Mouse (Mus musculus) hindbrain, embryonic 10.5 days (tissue): Measurements from ENCODE around the gene Wbp11. TPM values are rescaled to one million over a fixed set of nuclear protein-coding genes. Genes with fewer than 3 reads are reported as not detected.

Source experiments
- DNase-seq: peaks from one replicate; pipeline ENCODE4 v3.0.0-alpha.2; 2017; ENCODE audit warnings: low spot score
- H3K27ac ChIP-seq: fragments of 300-500 bp; sonication (generic); 2 replicates; pipeline ENCODE4 v1.5.1; 2016; ENCODE audit warnings: mild to moderate bottlenecking, moderate library complexity
- H3K27me3 ChIP-seq: fragments of 300-500 bp; sonication (generic); 2 replicates; pipeline ENCODE4 v1.6.1; 2016; ENCODE audit warnings: mild to moderate bottlenecking; ENCODE audit not compliant: poor library complexity, insufficient read depth, severe bottlenecking
- H3K36me3 ChIP-seq: fragments of 300-500 bp; sonication (generic); 2 replicates; pipeline ENCODE4 v1.6.1; 2016; ENCODE audit warnings: mild to moderate bottlenecking, moderate library complexity
- H3K4me1 ChIP-seq: fragments of 300-500 bp; sonication (generic); replicated peaks from 2 replicates; pipeline ENCODE4 v1.6.1; 2016; ENCODE audit warnings: mild to moderate bottlenecking
- H3K4me3 ChIP-seq: fragments of 300-500 bp; sonication (generic); 2 replicates; pipeline ENCODE4 v1.5.1; 2016; ENCODE audit warnings: mild to moderate bottlenecking, moderate library complexity
- H3K9me3 ChIP-seq: fragments of 300-500 bp; sonication (generic); 2 replicates; pipeline ENCODE4 v1.6.1; 2016; ENCODE audit warnings: mild to moderate bottlenecking, moderate library complexity
- WGBS: fragments of 180-500 bp; shearing (Covaris S2); methylation state at CpG from one replicate; pipeline ENCODE4 v1.1.7; 2016; 5-methylcytosine and 5-hydroxymethylcytosine counted together
- polyA plus RNA-seq: library from polyadenylated mRNA; unstranded; fragments of >200 nt; fragmentation: Nextera tagmentation; extraction: Ambion mirVana; gene quantifications from 2 replicates; pipeline ENCODE4 v1.2.1, GENCODE M21; 2016

Gene Wbp11
- polyA plus RNA-seq, 1 experiment from 2014 or later, result 140 TPM

GRCm38 (mm10) chr6:136827516-136827880 is 535 bp downstream of the Wbp11 start, which contains the start of gene BC049715:
Gene BC049715, plus strand, starts transcription at chr6:136827626.
- Histone ChIP-seq H3K9me3 (no peaks in the 10 kb centered on the region), H3K4me3 (peak within 1 kb of the TSS; percentile 99), H3K4me1 (peaks cover 14% of the 10 kb centered on the region), H3K27ac (peak within 1 kb of the TSS; percentile 98), H3K27me3 (no peaks in the 10 kb centered on the region), H3K36me3 (peaks cover 31% of the 10 kb centered on the region)
- DNase-seq, result no peak
- under 1% methylated on average over 34 of the region's 34 CpGs for whole genome bisulfite sequencing

GRCm38 (mm10) chr6:136827116-136827515 is 917 bp downstream of the Wbp11 start:
- H3K27me3 ChIP-seq, result no peaks in the 10 kb centered on the region
- no peak for DNase-seq
- H3K4me3 ChIP-seq, result peak overlapping the region; percentile 99
- H3K36me3 ChIP-seq, result peaks cover 35% of the 10 kb centered on the region
- H3K27ac ChIP-seq, result peak overlapping the region; percentile 98
- H3K9me3 ChIP-seq, result no peaks in the 10 kb centered on the region
- peaks cover 14% of the 10 kb centered on the region for H3K4me1 ChIP-seq
- WGBS, result 20% methylated on average over 7 of the region's 7 CpGs

- Histone ChIP-seq H3K27ac (no peak overlapping the region), H3K9me3 (no peaks in the 10 kb centered on the region), H3K36me3 (peaks cover 56% of the 10 kb centered on the region), H3K4me1 (peaks cover 14% of the 10 kb centered on the region), H3K4me3 (no peak overlapping the region), H3K27me3 (no peaks in the 10 kb centered on the region)
- 95% methylated on average over 8 of the region's 8 CpGs for WGBS
- no peak for DNase-seq
These were observed 3.0 kb downstream of the Wbp11 start for GRCm38 (mm10) chr6:136824987-136825386.

- 95% methylated on average over 18 of the region's 18 CpGs for WGBS
- H3K36me3 ChIP-seq, result peaks cover 94% of the 10 kb centered on the region
These were observed 6.9 kb downstream of the Wbp11 start for GRCm38 (mm10) chr6:136821086-136821485.

GRCm38 (mm10) chr6:136820381-136820780 is 7.7 kb downstream of the Wbp11 start:
- Histone ChIP-seq H3K4me1 (no peaks in the 10 kb centered on the region), H3K27ac (no peak overlapping the region), H3K27me3 (no peaks in the 10 kb centered on the region), H3K36me3 (peaks cover 95% of the 10 kb centered on the region), H3K9me3 (no peaks in the 10 kb centered on the region), H3K4me3 (no peak overlapping the region)
- WGBS, result 96% methylated on average over 21 of the region's 21 CpGs
- DNase-seq, result no peak

More at GRCm38 (mm10) chr6:136821086-136821485, 6.9 kb downstream of the Wbp11 start:
- Histone ChIP-seq H3K27me3 (no peaks in the 10 kb centered on the region), H3K27ac (no peak overlapping the region), H3K9me3 (no peaks in the 10 kb centered on the region), H3K4me1 (no peaks in the 10 kb centered on the region), H3K4me3 (no peak overlapping the region)
- no peak for DNase-seq

GRCm38 (mm10) chr6:136817549-136817948 is 10.5 kb downstream of the Wbp11 start:
- 94% methylated on average over 3 of the region's 3 CpGs for WGBS
- H3K27me3 ChIP-seq, result no peaks in the 10 kb centered on the region
- H3K4me1 ChIP-seq, result no peaks in the 10 kb centered on the region
- H3K9me3 ChIP-seq, result no peaks in the 10 kb centered on the region
- H3K4me3 ChIP-seq, result no peak overlapping the region
- DNase-seq, result no peak
- no peak overlapping the region for H3K27ac ChIP-seq
- peaks cover 96% of the 10 kb centered on the region for H3K36me3 ChIP-seq

GRCm38 (mm10) chr6:136816826-136817225 is 11.2 kb downstream of the Wbp11 start:
- Histone ChIP-seq H3K27ac (no peak overlapping the region), H3K4me1 (no peaks in the 10 kb centered on the region), H3K9me3 (no peaks in the 10 kb centered on the region), H3K4me3 (no peak overlapping the region), H3K36me3 (peaks cover 96% of the 10 kb centered on the region), H3K27me3 (no peaks in the 10 kb centered on the region)
- WGBS, result 95% methylated on average over 21 of the region's 21 CpGs
- DNase-seq, result no peak

- 93% methylated on average over 7 of the region's 7 CpGs for WGBS
- Histone ChIP-seq H3K9me3 (no peaks in the 10 kb centered on the region), H3K4me1 (no peaks in the 10 kb centered on the region), H3K27me3 (no peaks in the 10 kb centered on the region), H3K27ac (no peak overlapping the region), H3K36me3 (peaks cover 92% of the 10 kb centered on the region), H3K4me3 (no peak overlapping the region)
- no peak for DNase-seq
These were observed 12.7 kb downstream of the Wbp11 start for GRCm38 (mm10) chr6:136815381-136815780.

- Histone ChIP-seq H3K4me1 (peaks cover 13% of the 10 kb centered on the region), H3K36me3 (peaks cover 79% of the 10 kb centered on the region), H3K9me3 (no peaks in the 10 kb centered on the region), H3K27me3 (no peaks in the 10 kb centered on the region), H3K27ac (no peak overlapping the region), H3K4me3 (no peak overlapping the region)
- 61% methylated on average over 4 of the region's 4 CpGs for WGBS
- no peak for DNase-seq
These were observed 14.9 kb downstream of the Wbp11 start for GRCm38 (mm10) chr6:136813117-136813516.

- Histone ChIP-seq H3K27ac (no peak overlapping the region), H3K4me3 (no peak overlapping the region), H3K4me1 (peaks cover 20% of the 10 kb centered on the region), H3K36me3 (peaks cover 60% of the 10 kb centered on the region), H3K27me3 (no peaks in the 10 kb centered on the region), H3K9me3 (no peaks in the 10 kb centered on the region)
- WGBS, result 92% methylated on average over 10 of the region's 10 CpGs
- no peak for DNase-seq
These were observed 16.8 kb downstream of the Wbp11 start for GRCm38 (mm10) chr6:136811196-136811595.

- Histone ChIP-seq H3K4me1 (peaks cover 24% of the 10 kb centered on the region), H3K27ac (no peak overlapping the region), H3K36me3 (peaks cover 47% of the 10 kb centered on the region), H3K9me3 (no peaks in the 10 kb centered on the region), H3K27me3 (no peaks in the 10 kb centered on the region), H3K4me3 (peak overlapping the region; percentile 85; the same call in 1 of the 2 replicates)
- WGBS, result 77% methylated on average over 13 of the region's 13 CpGs
- DNase-seq, result no peak
These were observed 18.4 kb downstream of the Wbp11 start for GRCm38 (mm10) chr6:136809673-136810072.

GRCm38 (mm10) chr6:136809077-136809476 is 19.0 kb downstream of the Wbp11 start:
- no peaks in the 10 kb centered on the region for H3K27me3 ChIP-seq
- H3K36me3 ChIP-seq, result peaks cover 41% of the 10 kb centered on the region
- no peak for DNase-seq
- H3K27ac ChIP-seq, result peak overlapping the region; percentile 85; the same call in 1 of the 2 replicates
- peaks cover 26% of the 10 kb centered on the region for H3K4me1 ChIP-seq
- WGBS, result 41% methylated on average over 14 of the region's 14 CpGs
- peak overlapping the region; percentile 85 for H3K4me3 ChIP-seq
- no peaks in the 10 kb centered on the region for H3K9me3 ChIP-seq

GRCm38 (mm10) chr6:136808631-136809046 is 19.4 kb downstream of the Wbp11 start:
- 1% methylated on average over 28 of the region's 28 CpGs for WGBS
- Histone ChIP-seq H3K4me3 (peak overlapping the region; percentile 85), H3K4me1 (peaks cover 26% of the 10 kb centered on the region), H3K36me3 (peaks cover 37% of the 10 kb centered on the region), H3K27me3 (no peaks in the 10 kb centered on the region), H3K9me3 (no peaks in the 10 kb centered on the region), H3K27ac (peak overlapping the region; percentile 85)
- peak; percentile 23 for DNase-seq

- under 1% methylated on average over 34 of the region's 34 CpGs for WGBS
- peak within 1 kb of the TSS; percentile 85 for H3K4me3 ChIP-seq
- H3K9me3 ChIP-seq, result no peaks in the 10 kb centered on the region
- DNase-seq, result peak; percentile 97
- peaks cover 31% of the 10 kb centered on the region for H3K36me3 ChIP-seq
- H3K4me1 ChIP-seq, result peaks cover 32% of the 10 kb centered on the region
- H3K27me3 ChIP-seq, result no peaks in the 10 kb centered on the region
- H3K27ac ChIP-seq, result peak within 1 kb of the TSS; percentile 85
These were observed 20.0 kb downstream of the Wbp11 start, which contains the start of gene H2afj for GRCm38 (mm10) chr6:136808014-136808417. Gene H2afj, plus strand, starts transcription at chr6:136808244.
